Mouse (Mus musculus) forebrain, postnatal 0 days (tissue): ENCODE data around the gene Ak7. TPM values are rescaled to one million over a fixed set of nuclear protein-coding genes. Genes with fewer than 3 reads are reported as not detected.

Experiments
- ATAC-seq: fragments of 200-750 bp; cut with Nextera tagmentation; 2 replicates; pipeline ENCODE4 v1.8.0; 2017; ENCODE audit warnings: mild to moderate bottlenecking, moderate library complexity
- DNase-seq: peaks from one replicate; pipeline ENCODE4 v3.0.0-alpha.2; 2015
- H3K27ac ChIP-seq: fragments of 300-500 bp; sonication (generic); 2 replicates; pipeline ENCODE4 v1.5.1; 2014; ENCODE audit warnings: low read depth, mild to moderate bottlenecking, antibody characterized with exemption, low read length, moderate library complexity, mixed read lengths
- H3K27me3 ChIP-seq: fragments of 300-500 bp; sonication (generic); 2 replicates; pipeline ENCODE4 v1.6.1; 2014; ENCODE audit warnings: mild to moderate bottlenecking, low read length, mixed read lengths; ENCODE audit not compliant: insufficient read depth
- H3K36me3 ChIP-seq: fragments of 300-500 bp; sonication (generic); 2 replicates; pipeline ENCODE4 v1.6.1; 2014; ENCODE audit warnings: mild to moderate bottlenecking, moderate library complexity; ENCODE audit not compliant: insufficient read depth
- H3K4me1 ChIP-seq: fragments of 300-500 bp; sonication (generic); 2 replicates; pipeline ENCODE4 v1.6.1; 2014; ENCODE audit warnings: antibody characterized with exemption; ENCODE audit not compliant: insufficient read depth
- H3K4me2 ChIP-seq: fragments of 300-500 bp; sonication (generic); 2 replicates; pipeline ENCODE4 v1.6.1; 2014; ENCODE audit warnings: low read depth, mild to moderate bottlenecking, moderate library complexity
- H3K4me3 ChIP-seq: fragments of 300-500 bp; sonication (generic); 2 replicates; pipeline ENCODE4 v1.5.1; 2014; ENCODE audit warnings: low read depth, low read length, mixed read lengths
- H3K9ac ChIP-seq: fragments of 300-500 bp; sonication (generic); 2 replicates; pipeline ENCODE4 v1.6.1; 2014; ENCODE audit warnings: mild to moderate bottlenecking
- H3K9me3 ChIP-seq: fragments of 300-500 bp; sonication (generic); 2 replicates; pipeline ENCODE4 v1.6.1; 2016; ENCODE audit warnings: low read length
- CTCF ChIP-seq: sonication (generic); IDR thresholded peaks from 2 replicates; pipeline ENCODE4 v1.5.1; 2016; ENCODE audit warnings: antibody characterized with exemption, control low read depth, low read depth
- WGBS: fragments of 180-500 bp; shearing (Covaris S2); extraction: QIAGEN DNeasy Blood & Tissue Kit; methylation state at CpG from one replicate; pipeline ENCODE4 v1.1.7; 2014; 5-methylcytosine and 5-hydroxymethylcytosine counted together
- polyA plus RNA-seq: library from polyadenylated mRNA; unstranded; fragments of >200 nt; fragmentation: Nextera tagmentation; extraction: Ambion mirVana; gene quantifications from 2 replicates; pipeline ENCODE4 v1.2.1, GENCODE M21; 2015
- total RNA-seq: library from RNA; depleted of rRNA; stranded (reverse); fragments of >200 nt; gene quantifications from 2 replicates; pipeline ENCODE4 v1.2.3, GENCODE M21; 2014

The Ak7 gene
- total and polyA plus RNA-seq, 2 experiments from 2014 or later = 1.9 to 3.4 TPM

DNA sequence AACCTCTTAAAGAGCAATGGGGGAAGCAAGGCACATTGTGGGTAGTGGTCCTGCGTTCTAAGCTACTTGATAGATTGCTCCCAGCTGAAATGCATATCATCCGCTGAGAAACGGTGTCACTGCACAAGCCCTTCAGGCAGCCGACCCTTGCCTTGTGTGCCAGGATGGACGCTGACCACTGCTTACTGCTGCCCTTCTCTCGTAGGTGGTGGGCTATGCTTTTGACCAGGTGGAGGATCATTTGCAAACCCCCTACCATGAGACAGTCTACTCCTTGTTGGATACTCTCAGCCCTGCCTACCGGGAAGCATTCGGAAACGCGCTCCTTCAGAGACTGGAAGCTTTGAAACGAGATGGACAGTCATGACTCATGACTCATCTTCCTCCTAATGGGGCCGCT, 5.3 kb upstream of the Ak7 start:
- H3K9me3 ChIP-seq = no peaks in the 10 kb centered on the region
- 91% methylated on average over 12 of the region's 12 CpGs for WGBS
- H3K4me3 ChIP-seq = no peak overlapping the region
- H3K4me2 ChIP-seq = no peak overlapping the region
- peaks cover 25% of the 10 kb centered on the region for H3K36me3 ChIP-seq
- no peak for ATAC-seq
- DNase-seq = no peak
- TF ChIP-seq CTCF = no peak
- no peak overlapping the region for H3K27ac ChIP-seq
- no peak overlapping the region for H3K9ac ChIP-seq
- no peaks in the 10 kb centered on the region for H3K4me1 ChIP-seq
- no peaks in the 10 kb centered on the region for H3K27me3 ChIP-seq

DNA sequence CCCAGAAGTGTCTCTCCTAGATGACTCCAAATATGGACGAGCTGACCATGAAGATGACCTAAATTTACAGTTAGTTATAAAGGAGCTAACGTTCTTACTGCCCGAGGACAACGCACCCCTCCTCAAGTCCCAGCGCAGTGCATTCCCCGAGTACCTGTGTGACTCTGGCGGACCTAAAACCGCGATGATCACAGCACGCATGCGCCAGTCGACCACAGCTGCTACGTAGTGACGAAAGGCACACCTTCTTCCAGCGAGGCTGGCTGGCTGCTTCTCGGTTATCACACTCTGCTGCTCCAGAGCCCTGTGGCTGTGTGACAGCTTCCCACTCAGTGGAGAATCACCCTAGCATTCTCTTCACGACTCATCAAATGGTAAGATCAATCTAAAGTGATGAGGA, 12.8 kb downstream of the Ak7 start:
- no peak overlapping the region for H3K27ac ChIP-seq
- no peaks in the 10 kb centered on the region for H3K36me3 ChIP-seq
- no peak overlapping the region for H3K9ac ChIP-seq
- DNase-seq = peak; percentile 22
- no peak for TF ChIP-seq CTCF
- 0 out of 2 replicates have a peak overlapping the region, but pooled peaks have one; percentile 10 for H3K4me2 ChIP-seq
- H3K27me3 ChIP-seq = no peaks in the 10 kb centered on the region
- ATAC-seq = peak; percentile 21; the same call in 1 of the 2 replicates
- no peak overlapping the region for H3K4me3 ChIP-seq
- no peaks in the 10 kb centered on the region for H3K9me3 ChIP-seq
- WGBS = 72% methylated on average over 17 of the region's 17 CpGs
- 0 out of 2 replicates have a peak, but pooled peaks cover 4% of the 10 kb centered on the region for H3K4me1 ChIP-seq

DNA sequence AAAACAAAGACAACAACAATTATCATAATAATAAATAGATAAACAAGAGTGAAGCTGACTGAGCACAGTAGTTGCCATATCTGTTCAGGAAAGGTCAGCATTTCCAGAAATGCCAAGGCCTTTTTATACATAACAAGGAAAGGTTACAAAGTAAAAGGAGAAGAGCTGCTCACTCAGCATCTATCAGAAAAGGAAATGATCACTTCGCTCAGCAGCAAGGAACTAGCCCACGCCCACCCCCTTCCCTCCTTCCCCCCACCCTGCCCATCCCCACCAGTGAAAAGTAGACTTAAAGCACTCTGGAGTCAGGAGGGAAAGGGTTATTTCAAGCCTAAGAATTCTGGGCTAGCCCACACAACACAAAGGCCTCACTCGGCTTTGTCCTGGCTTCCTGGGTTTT, 14.4 kb downstream of the Ak7 start:
- no peaks in the 10 kb centered on the region for H3K9me3 ChIP-seq
- H3K9ac ChIP-seq = no peak overlapping the region
- 0 out of 2 replicates have a peak, but pooled peaks cover 4% of the 10 kb centered on the region for H3K4me1 ChIP-seq
- no peaks in the 10 kb centered on the region for H3K36me3 ChIP-seq
- TF ChIP-seq CTCF = no peak
- no peak overlapping the region for H3K4me3 ChIP-seq
- DNase-seq = no peak
- WGBS = 74% methylated on average over 3 of the region's 3 CpGs
- H3K4me2 ChIP-seq = no peak overlapping the region
- H3K27me3 ChIP-seq = no peaks in the 10 kb centered on the region
- no peak overlapping the region for H3K27ac ChIP-seq
- no peak for ATAC-seq

DNA sequence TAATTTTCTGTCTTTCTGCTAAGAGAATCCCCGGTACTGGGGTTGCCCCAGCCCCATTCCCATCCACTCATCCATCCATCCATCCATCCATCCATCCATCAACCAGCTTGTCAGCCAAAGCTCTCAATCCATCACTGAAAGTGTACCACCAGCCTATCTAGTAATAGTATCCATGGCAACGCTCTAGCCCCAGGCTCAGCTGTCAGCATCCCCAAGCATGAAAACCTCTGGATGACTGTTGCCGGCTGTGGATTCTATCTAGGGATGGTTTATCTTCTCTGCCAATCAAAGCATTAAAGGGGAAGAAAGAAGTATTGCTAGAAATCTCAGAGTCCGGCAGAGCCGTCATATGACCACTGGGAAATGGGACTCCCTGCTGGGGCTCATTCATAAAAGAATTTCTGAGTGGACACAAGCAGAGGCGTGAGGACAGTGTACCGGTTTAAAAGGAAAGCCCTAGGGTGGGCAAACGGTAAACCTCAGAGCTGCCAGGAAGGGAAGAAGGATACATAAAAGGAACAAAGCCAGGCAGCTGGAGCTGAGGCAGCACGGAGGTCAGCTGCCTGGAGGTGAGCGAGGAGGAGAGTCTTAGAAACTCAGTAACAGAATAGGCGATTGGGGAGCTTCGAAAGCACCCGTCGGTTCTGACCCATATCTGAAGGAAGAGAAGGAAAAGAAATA, 15.8 kb downstream of the Ak7 start:
- TF ChIP-seq CTCF = no peak
- ATAC-seq (peak; percentile 81), DNase-seq (peak; percentile 49)
- H3K27ac ChIP-seq = 0 out of 2 replicates have a peak overlapping the region, but pooled peaks have one; percentile 40
- 40% methylated on average over 14 of the region's 14 CpGs for WGBS
- no peaks in the 10 kb centered on the region for H3K27me3 ChIP-seq
- H3K36me3 ChIP-seq = no peaks in the 10 kb centered on the region
- H3K4me1 ChIP-seq = 0 out of 2 replicates have a peak, but pooled peaks cover 4% of the 10 kb centered on the region
- H3K9ac ChIP-seq = no peak overlapping the region
- H3K4me2 ChIP-seq = 0 out of 2 replicates have a peak overlapping the region, but pooled peaks have one; percentile 13
- no peaks in the 10 kb centered on the region for H3K9me3 ChIP-seq
- H3K4me3 ChIP-seq = no peak overlapping the region

GRCm38 (mm10) chr12:105722657-105723056, 16.9 kb downstream of the Ak7 start:
- Histone ChIP-seq H3K27me3 (no peaks in the 10 kb centered on the region), H3K9ac (no peak overlapping the region), H3K27ac (no peak overlapping the region), H3K4me3 (no peak overlapping the region), H3K4me2 (no peak overlapping the region), H3K4me1 (0 out of 2 replicates have a peak, but pooled peaks cover 4% of the 10 kb centered on the region), H3K9me3 (no peaks in the 10 kb centered on the region), H3K36me3 (no peaks in the 10 kb centered on the region)
- TF ChIP-seq CTCF = peak; percentile 88
- WGBS = 3% methylated on average over 5 of the region's 5 CpGs
- peak; percentile 80 for DNase-seq
- peak; percentile 80 for ATAC-seq

- Histone ChIP-seq H3K9ac (no peak overlapping the region), H3K27me3 (no peaks in the 10 kb centered on the region), H3K4me1 (0 out of 2 replicates have a peak, but pooled peaks cover 4% of the 10 kb centered on the region), H3K4me3 (no peak overlapping the region), H3K27ac (no peak overlapping the region), H3K4me2 (no peak overlapping the region), H3K9me3 (no peaks in the 10 kb centered on the region), H3K36me3 (no peaks in the 10 kb centered on the region)
- DNase-seq = no peak
- WGBS = 62% methylated on average over 1 of the region's 1 CpGs
- TF ChIP-seq CTCF = no peak
- ATAC-seq = no peak
Measured at GRCm38 (mm10) chr12:105724616-105725015, 18.8 kb downstream of the Ak7 start.

DNA sequence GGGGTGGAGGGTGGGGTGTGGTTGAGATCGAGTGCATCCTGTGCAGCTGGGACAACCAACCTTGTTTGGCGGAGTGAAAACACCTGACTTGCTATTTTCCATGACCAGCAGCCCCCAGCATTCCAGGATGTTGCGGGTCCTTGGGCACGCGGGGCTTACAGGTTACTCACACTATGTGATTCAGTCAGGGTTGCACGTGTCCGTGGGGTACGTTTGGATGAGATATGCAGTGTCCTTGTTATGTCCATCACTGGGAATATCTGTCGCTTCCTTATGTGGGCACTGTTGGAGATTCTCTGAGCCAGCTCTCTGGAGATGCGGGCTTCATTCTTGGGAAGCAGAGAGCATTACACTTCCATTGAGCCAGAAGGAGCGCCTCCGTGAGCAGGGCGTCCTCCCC, 20.0 kb downstream of the Ak7 start:
- TF ChIP-seq CTCF = no peak
- no peaks in the 10 kb centered on the region for H3K27me3 ChIP-seq
- H3K36me3 ChIP-seq = no peaks in the 10 kb centered on the region
- DNase-seq = no peak
- no peak for ATAC-seq
- 75% methylated on average over 13 of the region's 13 CpGs for WGBS
- no peaks in the 10 kb centered on the region for H3K9me3 ChIP-seq
- no peak overlapping the region for H3K4me2 ChIP-seq
- H3K4me3 ChIP-seq = no peak overlapping the region
- 0 out of 2 replicates have a peak, but pooled peaks cover 4% of the 10 kb centered on the region for H3K4me1 ChIP-seq
- no peak overlapping the region for H3K9ac ChIP-seq
- no peak overlapping the region for H3K27ac ChIP-seq
